Mouse (Mus musculus) CH12.LX (cell line): ENCODE measurements around the gene St14. TPM values are rescaled to one million over a fixed set of nuclear protein-coding genes. Genes with fewer than 3 reads are reported as not detected.

Experiments
- DNase-seq: peaks from one replicate; pipeline ENCODE4 v3.0.0-alpha.2; 2013; ENCODE audit errors: extremely low read depth
- H3K27ac ChIP-seq: 2 replicates; pipeline ENCODE4 v1.5.1; 2012; ENCODE audit warnings: low read depth, mild to moderate bottlenecking, control low read depth, moderate library complexity; ENCODE audit not compliant: insufficient read depth
- H3K27me3 ChIP-seq: replicated peaks from 2 replicates; pipeline ENCODE3; 2012; ENCODE audit warnings: inconsistent platforms
- H3K36me3 ChIP-seq, 2 experiments: replicated peaks in 1 of 2; 2 replicates each; pipeline versions ENCODE3 to v1.6.1; 2012; ENCODE audit warnings: inconsistent platforms in 1 of 2, low read length in 1 of 2, mild to moderate bottlenecking in 1 of 2, mixed read lengths in 1 of 2, moderate library complexity in 1 of 2; ENCODE audit not compliant: control insufficient read depth in 1 of 2, insufficient read depth in 1 of 2
- H3K4me1 ChIP-seq, 2 experiments: 2 replicates each; pipeline ENCODE4 v1.6.1; 2012; ENCODE audit warnings: inconsistent platforms in 1 of 2, moderate library complexity in 1 of 2; ENCODE audit not compliant: insufficient read depth in 2 of 2, control insufficient read depth in 1 of 2
- H3K4me2 ChIP-seq: 2 replicates; pipeline ENCODE4 v1.6.1; 2012; ENCODE audit warnings: low read depth, mild to moderate bottlenecking, control low read depth; ENCODE audit not compliant: poor library complexity, insufficient read depth, severe bottlenecking
- H3K4me3 ChIP-seq, 3 experiments: fragments of 150-350 bp in 1 of 3; sonication (generic) in 1 of 3; replicated peaks in 1 of 3; 2 replicates each; pipeline versions ENCODE3 to v1.5.1; 2011 to 2012; ENCODE audit warnings: low read depth in 2 of 3, low read length in 2 of 3, mild to moderate bottlenecking in 2 of 3, moderate library complexity in 2 of 3, control low read depth in 1 of 3, improper control_type of control experiment in 1 of 3, inconsistent platforms in 1 of 3, mixed read lengths in 1 of 3; ENCODE audit not compliant: poor library complexity in 1 of 3
- H3K79me2 ChIP-seq: replicated peaks from 2 replicates; pipeline ENCODE4 v1.6.1; 2012; ENCODE audit warnings: mild to moderate bottlenecking, moderate library complexity; ENCODE audit not compliant: control insufficient read depth, poor library complexity, insufficient read depth, severe bottlenecking; ENCODE audit errors: extremely low read depth
- H3K9ac ChIP-seq: 2 replicates; pipeline ENCODE4 v1.6.1; 2012; ENCODE audit warnings: low read depth, mild to moderate bottlenecking, control low read depth, moderate library complexity; ENCODE audit not compliant: insufficient read depth
- H3K9me3 ChIP-seq: replicated peaks from 2 replicates; pipeline ENCODE3; 2012; ENCODE audit warnings: low read length, inconsistent platforms, mixed read lengths
- CHD1 ChIP-seq: IDR thresholded peaks from 2 replicates; pipeline ENCODE4 v1.6.1; 2012; ENCODE audit warnings: low read depth, low read length, improper control_type of control experiment, inconsistent platforms
- CTCF ChIP-seq, 2 experiments: IDR thresholded peaks in 1 of 2; conservative IDR thresholded peaks in 1 of 2; 2 replicates each; pipeline ENCODE4 v1.5.1; 2011 to 2012; ENCODE audit warnings: low read depth in 2 of 2, low read length in 2 of 2, improper control_type of control experiment in 1 of 2, inconsistent platforms in 1 of 2, mild to moderate bottlenecking in 1 of 2, moderate library complexity in 1 of 2
- EP300 ChIP-seq: IDR thresholded peaks from 2 replicates; pipeline ENCODE4 v1.6.1; 2011; ENCODE audit warnings: low read length, improper control_type of control experiment
- GABPA ChIP-seq: IDR thresholded peaks from 2 replicates; pipeline ENCODE4 v1.6.1; 2012; ENCODE audit warnings: low read depth, low read length, improper control_type of control experiment, inconsistent platforms; ENCODE audit not compliant: insufficient replicate concordance
- HCFC1 ChIP-seq: IDR thresholded peaks from 2 replicates; pipeline ENCODE4 v1.6.1; 2012; ENCODE audit warnings: low read depth, mild to moderate bottlenecking, inconsistent platforms, low read length, improper control_type of control experiment
- JUN ChIP-seq: IDR thresholded peaks from 2 replicates; pipeline ENCODE4 v1.6.1; 2011; ENCODE audit warnings: low read depth, mild to moderate bottlenecking, low read length, improper control_type of control experiment, moderate library complexity; ENCODE audit not compliant: insufficient read depth
- JUND ChIP-seq: conservative IDR thresholded peaks from 2 replicates; pipeline ENCODE4 v1.6.1; 2011; ENCODE audit warnings: low read depth, low read length, improper control_type of control experiment
- KAT2A ChIP-seq: IDR thresholded peaks from 2 replicates; pipeline ENCODE4 v1.6.1; 2012; ENCODE audit warnings: low read length, improper control_type of control experiment, inconsistent platforms; ENCODE audit not compliant: insufficient replicate concordance
- MAX ChIP-seq: IDR thresholded peaks from 2 replicates; pipeline ENCODE4 v1.6.1; 2011; ENCODE audit warnings: low read length, improper control_type of control experiment
- MXI1 ChIP-seq: IDR thresholded peaks from 2 replicates; pipeline ENCODE4 v1.6.1; 2011; ENCODE audit warnings: mild to moderate bottlenecking, low read depth, low read length, improper control_type of control experiment
- POLR2A ChIP-seq: IDR thresholded peaks from 2 replicates; pipeline ENCODE4 v1.6.1; 2011; ENCODE audit warnings: low read depth, mild to moderate bottlenecking, improper control_type of control experiment, low read length
- RAD21 ChIP-seq: IDR thresholded peaks from 2 replicates; pipeline ENCODE4 v1.6.1; 2011; ENCODE audit warnings: low read depth, mild to moderate bottlenecking, low read length, improper control_type of control experiment, moderate library complexity
- RCOR1 ChIP-seq: conservative IDR thresholded peaks from 2 replicates; pipeline ENCODE4 v1.6.1; 2012; ENCODE audit warnings: low read depth, mild to moderate bottlenecking, inconsistent platforms, low read length, improper control_type of control experiment
- SIN3A ChIP-seq: IDR thresholded peaks from 2 replicates; pipeline ENCODE4 v1.6.1; 2012; ENCODE audit warnings: low read length, improper control_type of control experiment, inconsistent platforms
- SMC3 ChIP-seq: IDR thresholded peaks from 2 replicates; pipeline ENCODE4 v1.6.1; 2011; ENCODE audit warnings: low read depth, low read length, improper control_type of control experiment
- TCF12 ChIP-seq: IDR thresholded peaks from 2 replicates; pipeline ENCODE4 v1.6.1; 2014; ENCODE audit warnings: low read depth, mild to moderate bottlenecking, inconsistent platforms, low read length, improper control_type of control experiment
- ZC3H11A ChIP-seq: IDR thresholded peaks from 2 replicates; pipeline ENCODE4 v1.6.1; 2012; ENCODE audit warnings: low read depth, mild to moderate bottlenecking, inconsistent platforms, low read length, improper control_type of control experiment
- ZKSCAN1 ChIP-seq: IDR thresholded peaks from 2 replicates; pipeline ENCODE4 v1.6.1; 2012; ENCODE audit warnings: low read depth, inconsistent platforms, low read length, improper control_type of control experiment, borderline replicate concordance
- ZMIZ1 ChIP-seq: IDR thresholded peaks from 2 replicates; pipeline ENCODE4 v1.6.1; 2012; ENCODE audit warnings: low read depth, mild to moderate bottlenecking, inconsistent platforms, low read length, improper control_type of control experiment
- ZNF384 ChIP-seq: IDR thresholded peaks from 2 replicates; pipeline ENCODE4 v1.6.1; 2012; ENCODE audit warnings: low read depth, low read length, improper control_type of control experiment, inconsistent platforms
- dilution Hi-C: fragments of 300-500 bp; cut with MboI; formaldehyde crosslinking; loops from 2 replicates; pipeline ENCODE4 v1.14.3; 2020; ENCODE audit warnings: low sequenced_read_pairs; ENCODE audit not compliant: extremely low pct_unique_long_range_greater_than_20kb, extremely low pct_ligation_motif_present
- in situ Hi-C: fragments of 300-500 bp; cut with MboI; formaldehyde crosslinking; loops from 3 replicates; pipeline ENCODE4 v1.14.3; 2019; ENCODE audit warnings: low sequenced_read_pairs, low pct_ligation_motif_present, low pct_unique_long_range_greater_than_20kb, mixed read lengths
- polyA plus RNA-seq: library from polyadenylated mRNA; unstranded; fragments of >175 nt; gene quantifications from 2 replicates; pipeline ENCODE4 v1.2.1, GENCODE M21; 2012; ENCODE audit warnings: low read depth; ENCODE audit not compliant: insufficient read length
- total RNA-seq, 2 experiments: library from RNA; depleted of rRNA; stranded (reverse); fragments of 300-350 nt in 1 of 2; fragments of >200 nt in 1 of 2; gene quantifications; 2 replicates each; pipeline ENCODE4 v1.2.3; 2012 to 2014

The St14 gene
- total and polyA plus RNA-seq, 3 experiments, result 4.3 to 10.9 (median 8.6) TPM

- no peak overlapping the region for H3K27ac ChIP-seq
- TF ChIP-seq CTCF (conservative IDR thresholded peaks at IDR 0.05 in 1 of 2, IDR thresholded peaks at IDR 0.05 in 1 of 2; ENCODE audit: low read depth in 2 of 2, low read length in 2 of 2) (peak in 1 of 2 experiments; percentile 31; a peak in 1 of 4 replicates), JUN (no peak), HCFC1 (no peak), ZNF384 (peak; percentile 55), POLR2A (no peak), MAX (no peak), ZKSCAN1 (no peak), RAD21 (peak; percentile 14), MXI1 (no peak)
- in situ Hi-C loops (no loop called here), dilution Hi-C loops (no loop called here)
- peaks cover 3% of the 10 kb centered on the region for H3K9me3 ChIP-seq
- H3K36me3 ChIP-seq, result peaks cover 0 to 53% of the 10 kb centered on the region in 2 experiments
- no peaks in the 10 kb centered on the region for H3K27me3 ChIP-seq
- no peak overlapping the region for H3K9ac ChIP-seq
- no peaks in the 10 kb centered on the region for H3K4me1 ChIP-seq
- no peak overlapping the region for H3K4me2 ChIP-seq
- no peaks in the 10 kb centered on the region for H3K79me2 ChIP-seq
- no peak overlapping the region for H3K4me3 ChIP-seq
- peak; percentile 9 for DNase-seq
Measured at GRCm38 (mm10) chr9:31098118-31098517, 33.5 kb downstream of the St14 start.

- in situ Hi-C loops, result no loop called here
- TF ChIP-seq RCOR1, result no peak
- no peak for TF ChIP-seq TCF12
- TF ChIP-seq SMC3, result no peak
- TF ChIP-seq ZMIZ1, result no peak
- no peak for TF ChIP-seq MAX
- TF ChIP-seq ZC3H11A, result no peak
- no peak for TF ChIP-seq KAT2A
- TF ChIP-seq JUND, result no peak
- no peak for TF ChIP-seq CHD1
- no peak for TF ChIP-seq EP300
- TF ChIP-seq SIN3A, result no peak
- no peak for TF ChIP-seq GABPA
- Histone ChIP-seq H3K4me2 (no peak overlapping the region), H3K9ac (no peak overlapping the region), H3K9me3 (peaks cover 3% of the 10 kb centered on the region), H3K79me2 (no peaks in the 10 kb centered on the region), H3K27me3 (no peaks in the 10 kb centered on the region), H3K4me1 (no peaks in the 10 kb centered on the region), H3K36me3 (peaks cover 0 to 50% of the 10 kb centered on the region in 2 experiments), H3K4me3 (no peak overlapping the region), H3K27ac (no peak overlapping the region)
- dilution Hi-C loops, result no loop called here
- no peak for DNase-seq
Measured at GRCm38 (mm10) chr9:31097088-31098082, 34.3 kb downstream of the St14 start.
